ENCODE assay signal across 8 mouse cellular contexts in genomic region chr4:58551820-58552219, GRCm38 (mm10). TPM values are rescaled to one million over a fixed set of nuclear protein-coding genes. Genes with fewer than 3 reads are reported as not detected.
DNase-seq lines count a peak whose midpoint lies in the region; ATAC-seq and TF ChIP-seq lines count a peak whose summit lies in the region.

No protein-coding gene starts in this region.

- H3K9me3 ChIP-seq in ES-E14 (ENCODE audit: control insufficient read depth, insufficient read depth, low read depth, low read length), result no peaks in the 10 kb centered on the region
- no peaks in the 10 kb centered on the region for H3K9me3 ChIP-seq in hindbrain, embryonic 12.5 days (replicated peaks)

- H3K36me3 ChIP-seq in ES-E14 (ENCODE audit: control insufficient read depth, insufficient read depth, low read length, poor library complexity, severe bottlenecking), result no peaks in the 10 kb centered on the region
- no peaks in the 10 kb centered on the region for H3K36me3 ChIP-seq in hindbrain, embryonic 12.5 days

- no peak overlapping the region for H3K9ac ChIP-seq in ES-E14 (ENCODE audit: insufficient read depth, low read depth, low read length, poor library complexity, severe bottlenecking)
- no peak overlapping the region for H3K9ac ChIP-seq in hindbrain, embryonic 12.5 days

- no peak overlapping the region for H3K4me3 ChIP-seq in ES-E14 (ENCODE audit: insufficient read depth in 1 of 2, low read depth in 1 of 2, low read length in 2 of 2, poor library complexity in 1 of 2, severe bottlenecking in 1 of 2)
- H3K4me3 ChIP-seq in hindbrain, embryonic 12.5 days, result peak overlapping the region; percentile 70

- DNase-seq in ES-E14 (ENCODE audit: low read depth, low spot score), result peak; percentile 67
- DNase-seq in cerebellum, adult 8-10 months, result peak; percentile 21
- DNase-seq in layer of hippocampus, postnatal 25 days (ENCODE audit: extremely low spot score in 1 of 2, low spot score in 1 of 2), result peak; percentile 44 to 73
- DNase-seq in lung, postnatal 4 days, result peak; percentile 76 to 85
- peak; percentile 67 for DNase-seq in right cerebral cortex, postnatal 14 days
- DNase-seq in urinary bladder, postnatal 4 days (ENCODE audit: low spot score in 2 of 2), result peak; percentile 73 to 91

- H3K4me2 ChIP-seq in hindbrain, embryonic 12.5 days (replicated peaks), result peak overlapping the region; percentile 88

- ATAC-seq in frontal cortex, adult (ENCODE audit: low TSS enrichment), result 0 out of 2 replicates have a peak, but pooled peaks have one; percentile 31
- ATAC-seq in hindbrain, embryonic 12.5 days (ENCODE audit: low FRiP score), result no peak

- in situ Hi-C loops in ES-E14 (cut with MboI; ENCODE audit: low sequenced_read_pairs in 2 of 2, unreplicated experiment in 2 of 2), result no loop called here

- under 1% methylated on average over 4 of the region's 4 CpGs for WGBS in hindbrain, embryonic 12.5 days

- H3K4me1 ChIP-seq in ES-E14 (ENCODE audit: control insufficient read depth in 2 of 2, insufficient read depth in 2 of 2, low read length in 2 of 2, poor library complexity in 1 of 2), result peaks cover 0 to 11% of the 10 kb centered on the region in 2 experiments; a peak in 2 of 4 replicates
- peaks cover 13% of the 10 kb centered on the region for H3K4me1 ChIP-seq in hindbrain, embryonic 12.5 days

- H3K27ac ChIP-seq in ES-E14 (ENCODE audit: insufficient read depth, low read depth, low read length, poor library complexity, severe bottlenecking), result no peak overlapping the region
- H3K27ac ChIP-seq in hindbrain, embryonic 12.5 days, result no peak overlapping the region

- H3K27me3 ChIP-seq in hindbrain, embryonic 12.5 days, result peaks cover 8% of the 10 kb centered on the region

TF ChIP-seq in ES-E14, 5 proteins besides CTCF, POLR2A, EP300 and RAD21:
- TF ChIP-seq CHD2 (IDR thresholded peaks at IDR 0.05; ENCODE audit: low read depth, low read length), result no peak
- TF ChIP-seq ZNF384 (IDR thresholded peaks at IDR 0.05; ENCODE audit: low read depth, low read length), result no peak
- TF ChIP-seq ZC3H11A (IDR thresholded peaks at IDR 0.05; ENCODE audit: borderline replicate concordance, low read depth, low read length), result peak; percentile 70; the same call in 1 of the 2 replicates
- no peak for TF ChIP-seq HCFC1 (IDR thresholded peaks at IDR 0.05; ENCODE audit: borderline replicate concordance, insufficient read depth, low read length)
- TF ChIP-seq MAFK (IDR thresholded peaks at IDR 0.05; ENCODE audit: insufficient read depth, low read depth, low read length), result peak; percentile 64; the same call in 1 of the 2 replicates

RNA-seq across cellular contexts. Expression of gene Lpar1, which starts 1.9 kb away (rescaled TPM):
- 31.0 and 44.2 TPM in 2 replicates for total RNA-seq in ES-E14 (2012; rRNA removed)
- polyA plus RNA-seq in hindbrain, embryonic 12.5 days (2016; fragmentation: Nextera tagmentation; extraction: Ambion mirVana), result 63.6 and 78.1 TPM in 2 replicates
- 10 to 100 TPM; 31.2 to 35.6 TPM for total RNA-seq in layer of hippocampus, postnatal 25 days (2021)

Comparison
In these comparisons a context has a peak if more than half of its experiments do, and no peak if none do; other contexts are left out.
1. DNase-seq: peak in every context shown above with its lines; median percentile 82 in urinary bladder, postnatal 4 days; 80 in lung, postnatal 4 days; 67 in ES-E14; 67 in right cerebral cortex, postnatal 14 days; 58 in layer of hippocampus, postnatal 25 days; 21 in cerebellum, adult 8-10 months.